Mouse (Mus musculus) mouse embryonic stem cell (cell line): ENCODE results near the gene Faiml.

Source experiments
- in situ Hi-C, 2 experiments: fragments of 300-500 bp; cut with MboI; formaldehyde crosslinking; loops; 1 replicate in 1 of 2; 3 replicates in 1 of 2; pipeline ENCODE4 v1.14.3; 2019 to 2020; ENCODE audit warnings: low sequenced_read_pairs in 2 of 2, low pct_unique_long_range_greater_than_20kb in 1 of 2, mixed read lengths in 1 of 2; ENCODE audit not compliant: unreplicated experiment in 1 of 2

Gene Faiml

DNA sequence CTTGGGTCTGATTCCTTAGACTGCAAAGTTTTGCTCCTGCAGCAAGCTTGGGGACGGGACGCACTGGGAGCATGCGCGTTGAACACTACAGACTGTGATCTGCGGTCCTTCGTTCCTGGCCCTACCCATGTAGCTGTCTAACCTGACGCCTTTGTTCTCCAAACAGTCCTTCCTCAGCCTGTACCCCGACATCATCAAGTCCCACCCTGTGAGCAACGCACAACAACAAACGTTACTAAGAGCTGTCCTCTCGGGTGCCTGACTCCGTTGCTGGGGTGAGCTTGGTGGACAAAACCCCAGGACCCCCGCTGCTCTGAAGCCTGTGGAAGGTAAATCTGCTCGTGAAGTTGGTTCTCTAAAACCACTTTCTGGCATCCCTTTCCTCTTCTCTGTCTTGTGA is at the start of gene Faiml:
Gene Faiml, minus strand, starts transcription at position 101 of the 400 bp plus-strand sequence.
- in situ Hi-C loops: no loop called here

DNA sequence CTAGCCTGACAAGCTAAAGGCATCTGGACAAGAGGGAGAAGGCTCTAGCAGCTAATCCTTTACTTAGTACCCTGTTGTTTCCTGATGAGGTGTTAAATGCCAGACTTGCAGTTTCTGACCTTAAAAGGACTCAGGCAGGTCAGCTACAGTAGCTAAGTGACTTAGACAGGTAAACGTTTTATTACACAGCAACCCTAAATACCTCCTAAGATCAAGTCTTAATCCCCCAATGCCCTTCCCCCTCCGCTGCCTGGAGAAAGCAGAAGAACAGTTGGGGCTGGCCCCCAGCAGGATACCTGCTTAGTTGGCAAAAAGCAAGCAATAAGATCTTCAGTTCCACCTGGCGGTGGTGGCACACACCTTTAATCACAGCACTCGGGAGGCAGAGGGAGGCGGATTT is 21.9 kb upstream of the Faiml start:
- in situ Hi-C loops: no loop called here

DNA sequence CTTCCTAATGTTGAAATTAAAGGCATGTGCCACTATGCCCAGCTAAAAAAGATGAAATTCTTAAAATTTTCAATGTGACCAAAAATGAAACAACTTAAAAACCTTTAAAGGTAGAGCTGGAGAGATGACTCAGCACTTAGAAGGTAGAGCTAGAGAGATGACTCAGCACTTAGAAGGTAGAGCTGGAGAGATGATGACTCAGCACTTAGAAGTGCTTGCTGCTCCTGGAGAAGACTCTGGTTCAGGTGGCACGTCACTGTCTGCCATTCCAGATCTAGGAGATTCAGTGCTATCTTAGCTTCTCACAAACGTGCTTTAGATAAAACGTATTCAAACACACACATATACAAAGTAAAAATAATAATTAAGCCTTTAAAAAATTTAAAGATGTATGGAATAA is 19.8 kb upstream of the Faiml start:
- in situ Hi-C loops: no loop called here

DNA sequence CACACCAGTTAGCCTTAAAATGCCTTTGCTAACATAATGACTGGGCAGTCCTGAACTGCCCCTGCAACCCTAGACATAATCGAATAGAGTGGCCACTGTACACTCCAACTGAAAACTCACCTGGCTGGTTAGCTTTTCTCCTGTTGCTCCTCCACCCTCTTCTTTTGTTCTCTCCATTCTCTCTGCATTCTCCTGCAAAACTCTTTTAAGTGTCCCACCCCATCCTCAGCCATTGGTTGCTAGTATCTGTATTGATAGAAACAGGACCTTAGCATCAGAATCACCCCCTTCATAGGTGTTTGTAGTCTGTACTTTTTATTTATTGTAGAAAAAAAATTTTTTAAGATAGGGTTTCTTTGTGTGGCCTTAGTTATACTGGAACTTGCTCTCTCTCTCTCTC is 19.2 kb upstream of the Faiml start:
- in situ Hi-C loops: no loop called here

DNA sequence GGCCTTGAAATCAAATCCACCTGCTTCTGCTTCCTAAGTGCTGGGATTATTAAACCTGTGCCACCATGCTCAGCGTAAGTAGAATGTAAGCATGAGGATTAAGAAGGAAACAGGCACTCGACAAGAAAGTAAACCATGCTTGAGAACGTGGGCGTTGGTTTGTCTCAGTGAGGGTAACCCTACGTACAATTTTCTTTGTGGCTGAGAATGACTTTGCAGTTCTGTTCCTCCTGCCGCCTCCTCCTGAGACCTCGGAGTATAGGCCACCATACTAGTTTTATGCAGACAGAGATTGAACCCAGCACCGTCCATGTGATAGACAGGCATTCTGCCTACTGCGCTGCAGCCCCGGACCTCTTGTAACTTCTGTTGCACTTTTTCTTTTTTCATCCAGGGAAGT is 16.8 kb upstream of the Faiml start:
- in situ Hi-C loops: no loop called here

DNA sequence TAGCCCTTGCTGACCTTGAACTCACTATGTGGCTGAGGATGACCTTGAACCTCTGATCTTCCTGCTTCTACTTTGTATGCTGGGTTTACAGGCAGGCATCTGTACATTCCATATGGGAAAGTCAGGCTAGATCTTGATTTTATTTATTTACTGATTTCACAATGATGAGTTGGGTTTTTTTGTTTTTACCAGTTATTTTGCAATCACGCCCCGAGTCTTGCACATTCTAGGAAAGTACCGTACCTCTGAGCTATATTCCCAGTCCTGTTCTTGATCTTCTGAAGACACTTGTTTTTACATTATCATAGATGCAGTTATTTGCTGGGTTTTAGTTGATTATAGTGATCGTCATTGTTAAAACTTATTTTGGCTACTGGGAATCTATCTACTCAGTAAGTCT is 11.9 kb upstream of the Faiml start:
- in situ Hi-C loops: loop anchor here in 1 of 2 experiments (10.0 kb wide), 1 partner anchor 184 kb away; no protein-coding TSS in a partner anchor

DNA sequence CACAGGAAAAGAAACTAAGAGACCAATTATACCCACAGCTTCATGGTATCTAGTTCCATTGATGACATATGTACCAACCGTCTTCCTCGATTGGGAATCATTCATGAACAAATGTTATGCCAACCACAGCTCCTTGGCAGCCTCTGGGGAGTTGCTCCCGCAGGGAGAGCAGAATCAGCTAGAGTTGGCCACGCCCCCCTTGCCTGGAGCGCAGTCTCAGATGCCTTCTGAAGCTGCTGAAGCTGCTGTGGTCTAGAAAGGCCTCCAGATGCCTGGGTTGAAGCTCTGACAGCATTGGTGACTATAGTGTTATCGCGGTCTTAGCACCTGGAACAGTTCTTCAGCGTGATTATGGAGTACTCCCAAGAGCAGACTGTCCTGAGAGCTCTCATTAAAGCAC is 11.3 kb upstream of the Faiml start:
- in situ Hi-C loops: loop anchor here in 1 of 2 experiments (10.0 kb wide), 1 partner anchor 184 kb away; no protein-coding TSS in a partner anchor

DNA sequence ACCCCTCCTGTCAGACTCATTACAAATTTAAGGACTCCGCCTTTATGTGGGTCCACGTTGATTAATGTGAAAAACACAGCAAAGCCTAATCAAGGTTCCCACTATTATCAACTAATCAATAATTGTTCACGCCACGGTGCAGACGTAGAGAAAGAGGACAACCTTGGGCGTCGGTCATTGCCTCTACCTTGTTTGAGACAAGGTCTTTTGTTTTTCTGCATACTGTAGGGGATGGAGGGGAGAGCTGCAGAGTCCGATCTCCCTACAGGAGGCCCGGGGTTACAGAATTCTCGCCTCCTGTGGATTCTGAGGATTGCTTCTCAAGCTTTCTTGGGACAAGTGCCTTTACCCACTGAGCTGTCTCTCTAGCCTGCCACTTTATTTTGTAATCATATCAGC is 6.9 kb upstream of the Faiml start:
- in situ Hi-C loops: loop anchor here in 1 of 2 experiments (10.0 kb wide), 1 partner anchor 179 kb away; no protein-coding TSS in a partner anchor

DNA sequence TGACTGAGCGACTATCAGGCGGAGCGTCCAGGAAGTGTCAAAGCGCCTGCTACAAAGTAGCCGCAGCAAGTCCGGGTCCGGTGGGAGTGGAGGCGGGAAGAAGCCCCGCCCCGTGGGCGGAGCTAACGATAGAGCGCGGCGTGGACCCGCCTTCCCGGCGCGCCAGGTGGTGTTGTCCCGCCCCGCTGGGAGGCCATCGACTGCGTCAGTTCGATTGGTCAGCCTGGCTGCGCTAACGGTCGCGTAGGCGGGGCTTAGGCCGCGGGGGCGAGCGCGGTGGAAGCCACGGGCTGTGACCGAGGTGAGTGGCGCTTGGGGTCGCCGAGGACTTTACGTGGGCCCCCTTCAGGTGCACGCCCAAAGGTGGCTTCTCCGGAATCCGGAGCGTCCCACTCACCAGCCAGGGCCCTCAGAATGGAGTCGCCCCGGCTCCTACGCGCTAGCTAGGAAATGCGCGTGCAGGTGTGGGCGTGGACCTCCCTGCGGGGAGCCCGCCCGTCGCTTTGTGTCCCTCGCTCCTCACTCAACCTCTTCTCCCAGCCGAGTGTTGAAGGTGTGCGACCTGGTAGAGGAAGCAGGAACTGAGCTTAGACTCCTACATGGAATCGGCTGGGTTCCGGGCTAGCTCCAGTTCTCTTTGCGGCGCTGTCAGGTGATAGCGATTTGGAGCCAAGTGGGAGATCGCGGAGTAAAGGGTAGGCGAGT is 6.3 kb upstream of the Faiml start, which contains the start of gene Cep70:
Gene Cep70, plus strand, starts transcription at position 178 of the 705 bp plus-strand sequence.
- in situ Hi-C loops: loop anchor here in 1 of 2 experiments (10.0 kb wide), 1 partner anchor 179 kb away; no protein-coding TSS in a partner anchor

DNA sequence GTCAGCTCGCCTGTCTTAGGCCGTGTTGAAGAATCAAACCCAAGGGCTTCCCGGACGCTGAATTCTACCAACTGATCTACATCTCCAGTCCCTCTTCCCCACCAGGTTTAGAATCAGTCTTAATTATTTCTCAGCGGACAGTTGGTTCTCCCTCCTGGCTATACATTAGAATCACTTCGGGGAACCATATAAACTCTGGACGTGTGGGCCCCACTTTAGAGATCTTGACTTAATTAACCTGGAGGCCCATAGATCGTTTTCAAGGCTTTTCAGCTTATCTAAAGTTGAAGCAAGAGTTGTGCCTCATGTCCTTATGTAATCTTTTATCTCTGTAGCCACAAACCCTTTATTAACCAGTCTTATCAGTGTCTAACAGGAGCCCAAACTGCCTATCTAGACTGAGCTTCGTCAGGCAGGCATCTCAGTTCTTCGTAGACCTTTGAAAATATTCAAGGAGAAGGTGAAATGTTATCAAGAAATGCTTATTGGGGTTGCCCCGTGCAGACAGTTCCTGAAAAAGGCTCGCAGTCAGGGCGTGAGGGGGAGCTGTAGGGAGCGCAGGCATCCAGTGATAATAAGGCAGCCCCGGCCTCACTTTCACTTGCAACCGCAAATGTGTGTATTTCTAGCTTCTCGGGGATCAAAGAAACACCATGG is 5.6 kb upstream of the Faiml start:
- in situ Hi-C loops: loop anchor here in 1 of 2 experiments (10.0 kb wide), 1 partner anchor 178 kb away; no protein-coding TSS in a partner anchor

DNA sequence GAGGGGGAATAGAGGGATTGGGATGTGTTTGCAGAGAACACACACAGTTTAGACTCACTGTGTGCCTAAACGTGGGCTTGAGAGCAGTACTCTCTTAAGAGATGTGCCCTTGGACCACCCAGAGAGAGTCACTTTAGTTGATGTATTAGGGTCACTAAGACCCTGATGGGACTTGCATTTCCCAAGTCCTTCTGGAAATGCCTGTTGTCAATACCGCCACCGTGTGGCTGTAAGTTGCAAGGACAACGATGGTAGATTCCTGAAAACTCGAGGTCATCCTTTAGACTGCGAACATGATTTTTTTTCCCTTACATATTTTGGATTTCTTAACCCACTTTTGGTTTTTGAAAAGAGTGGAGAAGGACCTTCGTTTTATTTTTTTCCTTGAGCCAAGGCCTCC is 5.0 kb upstream of the Faiml start:
- in situ Hi-C loops: loop anchor here in 1 of 2 experiments (10.0 kb wide), 1 partner anchor 177 kb away; no protein-coding TSS in a partner anchor

DNA sequence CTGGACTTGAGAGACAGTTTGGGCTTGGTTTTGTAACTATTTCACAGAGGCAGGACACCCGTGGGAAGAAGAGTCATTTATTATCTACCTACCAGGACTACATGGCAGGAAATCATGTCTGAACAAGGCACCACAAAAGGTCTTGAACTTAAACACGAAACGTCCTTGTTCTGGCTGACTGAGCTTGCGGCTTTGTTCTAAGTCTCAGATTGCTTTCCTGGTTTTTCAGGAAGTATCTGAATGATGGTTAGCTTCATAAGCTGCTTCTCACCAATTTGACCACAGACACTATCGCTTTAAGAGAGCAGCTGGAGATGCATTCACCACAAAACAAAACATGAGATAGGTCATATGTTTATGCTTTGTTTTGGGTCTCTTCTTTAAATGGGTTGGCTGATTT is 3.5 kb upstream of the Faiml start:
- in situ Hi-C loops: loop anchor here in 1 of 2 experiments (10.0 kb wide), 1 partner anchor 176 kb away; no protein-coding TSS in a partner anchor

DNA sequence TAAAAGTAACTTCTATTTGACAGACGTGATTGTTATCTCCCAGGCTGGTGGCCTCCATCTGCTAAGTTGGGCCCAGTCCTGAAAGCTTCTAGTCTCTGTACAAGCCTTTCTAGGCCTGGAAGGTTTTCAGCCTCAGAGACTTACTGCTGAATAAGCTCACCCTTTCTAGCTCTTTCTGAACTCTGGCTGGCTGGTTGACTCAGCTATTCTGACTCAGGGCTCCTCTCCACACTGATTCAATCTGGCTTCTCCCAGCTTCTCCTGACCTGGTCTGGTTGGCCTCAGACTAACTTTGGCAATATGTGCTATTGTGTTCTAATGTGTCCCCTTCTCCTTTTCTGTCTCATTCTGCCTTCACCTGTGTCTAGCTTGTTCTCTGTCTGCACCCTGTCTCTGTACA is 2.2 kb upstream of the Faiml start:
- in situ Hi-C loops: no loop called here

DNA sequence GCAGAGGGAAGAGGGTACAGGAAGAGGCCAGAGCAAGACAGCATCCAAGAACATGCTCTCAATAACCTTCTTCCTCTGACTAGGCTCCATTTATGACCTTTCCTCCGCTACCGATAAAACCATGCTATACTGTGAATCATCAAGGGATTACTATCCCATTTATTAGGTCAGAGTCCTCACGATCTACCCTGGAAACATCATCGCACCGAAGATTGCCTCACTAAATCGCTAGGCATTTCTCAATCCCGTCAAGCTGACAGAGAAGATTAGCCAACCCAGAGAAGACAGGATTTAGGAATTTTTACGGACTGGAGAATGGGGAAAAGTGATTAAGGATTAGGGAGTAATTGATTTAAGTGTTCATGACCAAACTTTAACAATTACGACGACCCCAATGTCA is 1.2 kb upstream of the Faiml start:
- in situ Hi-C loops: no loop called here

DNA sequence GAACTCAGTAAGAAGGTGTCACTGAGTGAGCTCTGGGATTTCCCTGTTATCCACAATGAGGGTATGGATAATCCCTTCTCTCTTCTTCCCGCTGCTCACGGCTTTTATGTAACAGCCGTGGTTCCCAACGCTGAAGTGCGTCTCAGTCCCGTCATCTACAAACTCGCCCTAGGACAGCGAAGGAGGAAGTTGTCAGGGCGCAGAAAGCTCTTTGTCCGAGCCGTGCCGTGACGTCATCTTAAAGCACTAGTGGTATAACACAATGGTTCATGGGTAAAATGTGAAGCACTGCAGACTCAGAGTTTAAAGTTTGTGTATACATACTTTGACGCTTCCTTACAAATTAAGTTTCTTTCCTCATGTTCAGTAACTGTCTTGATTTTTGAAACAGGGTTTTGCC is 7.6 kb downstream of the Faiml start:
- in situ Hi-C loops: no loop called here

DNA sequence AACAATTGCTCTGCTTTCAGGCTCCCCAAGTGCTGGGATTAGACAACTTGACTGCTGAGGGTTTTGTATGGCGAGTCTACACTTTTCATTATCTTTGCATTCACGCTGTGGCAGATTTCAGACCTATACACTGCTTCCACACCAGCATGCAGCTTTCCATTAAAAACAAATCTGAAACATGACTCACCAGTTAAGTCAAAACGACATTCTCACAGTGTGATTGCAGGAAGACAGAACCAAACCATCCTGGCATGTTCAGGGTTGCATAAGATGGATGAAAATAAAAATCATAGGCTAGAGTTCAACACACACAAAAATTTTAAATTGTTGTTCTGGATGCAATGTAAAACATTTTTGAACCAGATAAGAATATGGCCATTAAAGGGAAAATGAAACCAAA is 12.5 kb downstream of the Faiml start:
- in situ Hi-C loops: no loop called here

DNA sequence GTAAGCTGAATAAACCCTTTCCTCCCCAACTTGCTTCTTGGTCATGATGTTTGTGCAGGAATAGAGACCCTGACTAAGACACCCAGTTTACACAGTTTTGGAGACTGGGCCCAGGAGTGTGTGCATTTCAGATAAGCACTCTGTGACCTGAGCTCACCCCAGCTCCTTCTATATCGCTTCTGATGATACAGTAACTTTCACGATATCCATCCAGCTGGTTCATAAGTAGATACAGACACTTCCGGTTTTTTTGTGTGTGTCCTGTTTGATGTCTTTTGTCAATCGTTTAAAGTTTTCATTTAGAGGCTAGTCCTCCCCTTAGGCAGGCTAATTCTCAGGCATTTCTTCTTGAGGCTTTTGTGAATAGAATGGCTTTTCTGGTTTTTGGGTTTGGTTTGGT is 15.4 kb downstream of the Faiml start:
- in situ Hi-C loops: no loop called here

DNA sequence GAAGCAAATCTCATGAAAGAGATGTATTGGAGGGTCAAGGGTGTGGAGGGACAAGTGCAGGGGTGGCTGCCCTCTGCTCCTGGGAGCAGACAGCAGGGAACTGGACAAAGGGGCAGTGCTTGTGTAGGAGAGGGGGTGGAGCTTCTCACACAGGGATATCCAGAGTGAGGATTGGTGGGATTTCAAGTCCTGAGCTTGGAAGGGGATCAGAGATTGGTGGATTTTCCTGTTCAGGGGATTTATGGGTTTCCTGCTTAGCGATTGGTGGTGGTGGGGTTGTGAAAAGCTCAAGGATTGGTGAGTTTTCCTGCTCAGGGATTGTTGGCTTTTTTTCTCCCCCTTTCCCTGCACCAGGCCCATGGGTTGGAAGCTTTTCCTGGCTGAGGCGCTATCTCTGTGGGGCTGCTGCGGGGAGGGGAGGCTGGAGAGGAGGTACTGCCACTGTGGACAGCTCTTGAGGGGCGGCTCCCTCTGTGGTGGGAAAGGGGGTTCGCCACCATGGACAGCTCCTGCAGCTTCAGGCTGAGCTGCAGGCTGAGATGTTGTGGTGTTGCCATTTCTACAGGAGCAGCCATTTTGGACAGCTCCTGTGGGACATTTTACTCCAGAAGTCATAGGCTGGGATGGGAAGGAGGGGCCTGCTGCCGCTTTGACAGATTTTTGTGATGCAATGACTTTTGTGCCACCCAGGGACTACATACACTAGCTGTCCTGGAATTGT is 18.9 kb downstream of the Faiml start:
- in situ Hi-C loops: no loop called here

DNA sequence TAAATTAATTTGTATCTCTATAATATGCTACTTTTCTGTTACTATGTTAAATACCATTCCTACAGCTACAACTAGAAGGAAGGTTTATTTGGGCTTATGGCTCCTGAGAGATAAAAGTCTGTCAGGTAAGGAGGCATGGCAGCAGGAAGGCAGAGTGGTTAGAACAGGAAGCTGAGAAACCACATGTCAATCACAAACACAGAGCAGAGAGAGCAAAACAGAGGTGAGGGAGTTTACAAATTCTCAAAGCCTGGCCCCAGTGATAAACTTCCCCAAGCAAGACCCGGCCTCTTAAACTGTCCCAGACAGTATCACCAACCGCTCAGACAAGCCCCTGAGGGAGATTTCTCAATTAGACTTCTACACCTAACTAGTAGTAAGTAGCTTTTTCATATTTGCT is 20.9 kb downstream of the Faiml start:
- in situ Hi-C loops: no loop called here
